Mouse (Mus musculus): ENCODE results near the gene Srsf7. TPM values are rescaled to one million over a fixed set of nuclear protein-coding genes. Genes with fewer than 3 reads are reported as not detected.
A peak's percentile ranks its signal among the peaks of the same experiment; 100 is the strongest.
"Not testable (repeated sequence)": the region's sequence is repeated elsewhere in the genome, so short reads cannot be mapped to it uniquely, and the experiment has no call there.

Gene Srsf7
- total RNA-seq (2021) = 123 and 131 TPM in 2 replicates
- long read RNA-seq, experiment 1, transcript Srsf7-208 (8 exons, 1,040 nt) = major isoform, 29 of 138 reads
- long read RNA-seq, experiment 1, transcript Srsf7-201 (8 exons, 2,288 nt) = minor isoform, 23 of 138 reads
- long read RNA-seq, experiment 1, transcript Srsf7-207 (7 exons, 1,921 nt) = minor isoform, 16 of 138 reads
- long read RNA-seq, experiment 1, transcript Srsf7-206 (7 exons, 1,898 nt) = minor isoform, 5 of 138 reads
- long read RNA-seq, experiment 1, partial matches to known transcripts = 5 of 138 reads
- long read RNA-seq, experiment 1, other reads (novel, unspliced or antisense) = 54 of 138 reads
- long read RNA-seq, experiment 2, transcript Srsf7-207 (7 exons, 1,921 nt) = minor isoform, 15 of 92 reads
- long read RNA-seq, experiment 2, transcript Srsf7-201 (8 exons, 2,288 nt) = minor isoform, 13 of 92 reads
- long read RNA-seq, experiment 2, transcript Srsf7-208 (8 exons, 1,040 nt) = major isoform, 24 of 92 reads
- long read RNA-seq, experiment 2, partial matches to known transcripts = 5 of 92 reads
- long read RNA-seq, experiment 2, other reads (novel, unspliced or antisense) = 34 of 92 reads

- peak; percentile 99 for DNase-seq
These were observed at the start of gene Srsf7, which contains the start of gene Ttc39d for GRCm38 (mm10) chr17:80206671-80207581. TSS of gene Srsf7 (minus strand) at chr17:80207307. TSS of gene Ttc39d (plus strand) at chr17:80207460.

GRCm38 (mm10) chr17:80255208-80255607 is 48.1 kb upstream of the Srsf7 start:
- peak; percentile 86 for DNase-seq

DNA sequence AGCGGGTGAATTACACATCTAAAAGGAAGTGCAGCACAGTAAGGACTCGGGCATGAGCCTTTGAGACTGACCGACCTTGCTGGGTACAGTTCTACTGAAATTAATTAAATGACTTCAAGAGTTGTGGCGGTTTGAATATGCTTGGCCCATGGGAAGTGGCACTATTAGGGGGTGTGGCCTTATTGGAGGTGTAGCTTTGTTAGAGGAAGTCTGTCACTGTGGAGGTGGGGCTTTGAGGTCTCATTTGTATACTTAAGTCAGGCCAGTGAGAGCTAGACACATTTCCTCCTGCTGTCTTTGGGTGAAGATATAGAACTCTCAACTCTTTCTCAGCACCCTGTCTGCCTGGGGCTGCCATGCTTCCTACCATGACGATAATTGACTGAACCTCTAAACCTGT is 47.3 kb upstream of the Srsf7 start:
- no peak for DNase-seq

- peak; percentile 50 for DNase-seq
These were observed 45.8 kb upstream of the Srsf7 start for GRCm38 (mm10) chr17:80252757-80253525.

- DNase-seq = peak; percentile 31
These were observed 36.0 kb upstream of the Srsf7 start for GRCm38 (mm10) chr17:80243116-80243515.

DNA sequence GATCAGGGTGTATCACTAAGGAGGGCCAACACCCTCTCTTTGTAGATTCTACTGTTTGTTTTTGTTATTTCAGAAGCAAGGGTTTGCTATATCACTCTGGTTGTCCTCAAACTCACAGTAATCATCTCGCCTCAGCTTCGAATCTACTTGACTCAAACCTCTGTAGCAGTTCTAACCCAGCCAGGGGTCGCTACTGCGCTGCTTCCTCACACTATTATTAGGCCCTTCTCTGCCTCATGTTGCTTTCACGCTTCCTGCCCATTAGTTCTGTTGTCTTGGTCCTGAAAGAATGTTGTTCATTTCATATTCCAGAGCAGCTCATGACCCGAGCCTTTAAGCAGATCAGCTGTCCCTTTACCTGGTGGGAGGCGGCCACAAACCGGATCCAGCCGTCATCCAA is 34.5 kb upstream of the Srsf7 start:
- DNase-seq = no peak

GRCm38 (mm10) chr17:80237475-80237874 is 30.4 kb upstream of the Srsf7 start:
- DNase-seq = no peak

DNA sequence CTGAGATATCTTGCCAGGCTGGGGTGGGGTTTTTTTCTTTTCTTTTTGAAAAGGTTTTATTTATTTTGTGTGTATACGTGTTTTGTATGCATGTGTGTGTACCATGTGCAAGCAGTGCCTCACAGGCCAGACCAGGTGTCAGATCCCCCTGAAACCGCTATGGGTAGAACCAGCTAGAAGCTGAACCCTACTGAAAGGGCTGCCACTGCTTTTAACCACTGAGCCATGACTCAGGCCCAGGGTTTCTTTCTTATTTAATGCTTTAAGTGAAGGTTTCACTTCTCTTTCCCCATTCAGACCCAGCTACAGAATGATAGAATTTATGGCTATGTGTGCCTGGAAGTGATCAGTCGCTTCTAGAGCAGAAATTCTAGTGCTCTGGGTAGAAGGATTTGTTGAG is 29.7 kb upstream of the Srsf7 start:
- no peak for DNase-seq

- DNase-seq = no peak
These were observed 28.4 kb upstream of the Srsf7 start for GRCm38 (mm10) chr17:80235477-80235876.

DNA sequence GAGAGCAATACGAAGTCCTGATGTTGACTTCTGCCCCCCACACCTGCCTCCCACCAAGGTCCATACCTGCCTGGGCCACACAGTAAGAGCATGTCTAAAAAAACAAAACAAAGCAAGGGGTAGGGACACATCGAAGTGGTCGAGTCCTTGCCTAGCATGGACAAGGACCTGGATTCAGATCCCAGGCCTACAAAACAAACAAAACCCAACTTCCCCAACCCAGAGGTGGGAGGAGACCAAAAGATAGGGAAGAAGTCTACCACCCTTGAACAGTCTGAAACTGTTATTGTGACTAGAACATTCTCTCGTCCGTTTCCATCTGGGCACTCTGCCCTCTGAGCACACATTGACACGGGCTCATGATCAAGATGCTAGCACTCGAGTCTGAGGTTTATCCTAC is 27.3 kb upstream of the Srsf7 start:
- DNase-seq = no peak

DNA sequence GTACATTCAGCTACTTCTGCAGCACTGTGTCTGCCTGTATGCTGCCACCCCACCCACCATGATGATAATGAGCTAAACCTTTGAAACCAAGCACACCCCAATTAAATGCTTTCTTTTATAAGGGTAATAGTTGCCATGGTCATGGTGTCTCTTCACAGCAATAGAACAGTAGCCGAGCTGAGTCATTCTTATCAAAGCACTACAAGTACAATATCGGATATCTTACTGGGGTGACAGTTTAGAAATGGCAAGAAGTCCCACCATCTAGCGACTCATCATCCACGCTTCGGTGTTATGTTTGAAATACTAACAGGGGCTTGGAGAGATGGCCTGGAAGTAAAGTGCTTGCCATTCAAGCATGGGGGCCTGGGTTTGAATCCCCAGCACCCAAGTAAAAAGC is 26.7 kb upstream of the Srsf7 start:
- DNase-seq = no peak

GRCm38 (mm10) chr17:80229396-80229795 is 22.3 kb upstream of the Srsf7 start:
- peak; percentile 77 for DNase-seq

DNA sequence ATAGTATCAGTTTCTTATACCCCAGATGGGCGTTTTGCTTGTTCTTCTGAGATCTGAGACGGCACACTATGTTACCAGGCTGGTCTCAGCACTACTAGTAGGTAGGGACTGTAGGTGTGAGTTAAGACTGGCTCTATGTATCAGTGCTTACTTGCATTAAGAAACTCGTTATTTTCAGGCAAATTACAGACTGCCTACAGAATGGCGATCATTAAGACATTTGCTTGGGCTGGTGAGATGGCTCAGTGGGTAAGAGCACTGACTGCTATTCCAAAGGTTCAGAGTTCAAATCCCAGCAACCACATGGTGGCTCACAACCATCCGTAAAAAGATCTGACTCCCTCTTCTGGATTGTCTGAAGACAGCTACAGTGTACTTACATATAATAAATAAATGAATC is 18.0 kb upstream of the Srsf7 start:
- not testable (repeated sequence) for DNase-seq

DNA sequence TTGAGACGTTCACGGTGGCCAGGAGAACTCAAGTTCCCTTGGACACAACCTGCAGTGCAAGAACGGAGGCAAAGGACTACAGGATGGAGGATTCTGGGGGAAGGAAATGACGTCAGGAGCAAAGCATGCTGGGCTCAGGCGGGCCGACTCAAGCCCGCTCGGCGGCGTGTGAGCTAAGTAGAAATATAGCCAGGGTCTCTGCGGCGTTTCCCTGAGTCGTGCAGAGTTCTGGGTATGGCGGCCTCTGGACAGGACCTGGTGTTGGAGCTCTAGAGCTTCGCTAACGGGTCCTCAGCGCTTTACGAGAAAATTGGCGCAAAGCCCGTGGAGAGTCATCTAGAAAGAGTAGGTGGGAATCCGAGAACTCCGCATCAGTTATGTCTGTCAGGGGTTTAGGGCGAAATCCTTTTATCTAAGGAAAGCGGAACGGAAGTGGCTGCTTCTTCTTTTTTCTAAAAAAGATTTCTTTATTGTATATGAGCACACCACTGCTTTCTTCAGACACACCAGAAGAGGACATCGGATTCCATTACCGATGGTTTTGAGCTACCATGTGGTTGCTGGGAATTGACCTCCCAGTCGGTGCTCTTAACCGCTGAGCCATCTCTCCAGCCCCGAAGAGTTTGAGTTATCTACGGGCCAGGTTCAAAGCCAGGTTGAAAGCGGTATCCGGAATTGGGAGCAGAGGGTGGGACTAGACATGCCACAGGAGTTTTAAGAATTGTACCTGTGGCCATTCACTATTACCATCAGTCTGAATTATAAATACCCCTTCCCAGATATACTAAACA is 17.4 kb upstream of the Srsf7 start, which contains the start of gene Gemin6:
TSS of gene Gemin6 (plus strand) at position 116 of the 791 bp plus-strand sequence.
- DNase-seq = peak; percentile 89

- no peak for DNase-seq
These were observed 16.7 kb upstream of the Srsf7 start for GRCm38 (mm10) chr17:80223829-80224228.

DNA sequence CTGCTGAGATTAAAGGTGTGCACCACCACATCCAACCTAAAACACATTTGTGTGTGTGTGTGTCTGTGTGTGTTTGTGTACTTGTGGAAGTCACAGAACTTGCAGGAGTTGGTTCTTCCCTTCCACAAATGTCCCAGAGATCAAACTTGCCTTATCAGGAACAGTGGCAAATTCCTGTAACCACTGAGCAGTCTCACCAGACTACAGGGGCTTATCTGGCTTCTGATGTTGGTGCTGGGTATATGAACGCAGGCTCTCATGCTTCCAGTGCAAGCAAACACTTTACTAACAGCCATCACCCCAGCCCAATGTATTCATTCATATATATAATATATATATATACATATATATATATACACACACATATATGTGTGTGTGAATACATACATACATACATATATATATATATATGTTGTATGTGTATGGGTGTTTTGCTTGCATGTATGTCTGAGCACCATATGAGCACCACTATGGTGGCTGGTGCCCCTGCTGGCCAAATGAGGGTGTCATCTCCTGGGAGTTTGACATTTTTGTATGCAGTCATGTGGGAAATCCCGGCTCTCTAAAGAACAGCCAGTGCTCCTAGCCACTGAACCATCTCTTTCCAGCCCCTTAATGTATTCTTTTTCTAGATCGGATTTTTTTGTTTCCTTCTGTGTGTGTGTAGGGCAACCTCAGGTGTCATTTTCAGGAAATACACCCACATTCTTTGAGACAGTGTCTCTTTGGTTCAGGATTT is 15.0 kb upstream of the Srsf7 start:
- peak; percentile 27 for DNase-seq

DNA sequence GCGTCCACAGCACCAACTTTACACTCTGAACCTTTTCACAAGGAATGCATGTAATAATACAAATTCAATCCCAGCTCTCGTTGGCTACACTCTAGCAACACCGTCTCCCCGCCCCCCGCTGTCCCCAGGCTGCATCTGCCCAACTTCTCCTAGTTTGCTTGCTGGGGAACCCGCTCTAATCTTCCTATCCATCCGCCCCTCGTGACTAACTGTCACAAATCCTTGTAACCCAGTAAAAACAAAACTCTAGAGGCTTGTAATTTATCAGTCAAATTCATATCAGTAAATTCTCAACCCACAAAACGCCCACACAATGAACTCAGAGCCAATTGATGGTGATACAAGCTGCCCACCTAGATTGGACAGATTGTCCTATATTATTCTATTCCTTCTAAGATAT is 14.1 kb upstream of the Srsf7 start:
- DNase-seq = no peak

DNA sequence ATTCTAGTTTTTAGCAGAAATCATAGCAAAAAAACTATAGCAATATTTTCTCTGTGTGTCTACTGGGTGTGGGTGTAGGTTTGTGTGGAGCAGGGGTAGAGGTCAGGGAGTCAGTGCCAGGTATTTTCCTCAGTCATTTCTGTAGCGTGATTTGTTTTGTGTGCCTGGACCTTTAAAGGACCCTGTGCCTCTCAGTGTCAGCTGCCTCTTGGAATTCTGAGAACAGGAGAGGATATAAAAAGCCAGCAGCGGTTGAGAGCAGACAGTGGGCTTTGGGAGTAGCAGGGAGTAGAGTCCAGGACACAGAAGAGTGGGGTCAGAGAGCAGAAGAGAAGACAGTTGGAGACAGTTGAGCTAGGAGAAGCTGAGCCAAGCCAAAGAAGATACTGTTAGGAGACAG is 13.0 kb upstream of the Srsf7 start:
- no peak for DNase-seq

GRCm38 (mm10) chr17:80213998-80214397 is 6.9 kb upstream of the Srsf7 start:
- DNase-seq = not testable (repeated sequence)

DNA sequence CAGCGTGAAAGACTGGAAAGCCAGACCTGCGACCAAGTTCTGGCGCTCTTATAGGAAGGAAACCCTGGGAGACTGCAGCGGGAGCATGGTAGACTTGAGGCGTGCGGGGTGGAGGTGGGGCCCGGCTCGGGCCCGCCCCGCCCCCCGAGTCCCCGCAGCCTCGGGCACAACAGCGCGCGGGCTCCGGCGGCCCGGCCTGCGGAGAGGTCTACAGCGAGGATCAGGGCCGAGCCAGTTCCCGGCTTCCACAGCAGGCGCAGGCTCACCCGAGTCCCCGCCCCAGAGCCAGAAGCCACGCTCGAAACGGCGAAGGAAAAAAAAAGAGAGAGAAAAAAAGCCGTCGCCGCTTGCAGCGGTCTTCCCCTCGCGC is 821 bp downstream of the Srsf7 start:
- DNase-seq = peak; percentile 79

Data from adrenal gland, postnatal 14 days (tissue).